Mouse (Mus musculus): ENCODE results near the gene Olfr259.

Olfr259 gene

GRCm38 (mm10) chr2:87114467-87114866, at the start of gene Olfr259:
TSS of gene Olfr259 (minus strand) at chr2:87114567.
- DNase-seq (ENCODE audit: low read depth), result no peak

- no peak for DNase-seq (ENCODE audit: low read depth)
Observed at GRCm38 (mm10) chr2:87152524-87152923, 38.2 kb upstream of the Olfr259 start, which contains the start of gene Olfr1111. TSS of gene Olfr1111 (minus strand) at chr2:87152624.

- no peak for DNase-seq (ENCODE audit: low read depth)
Observed at GRCm38 (mm10) chr2:87140200-87140599, 25.8 kb upstream of the Olfr259 start, which contains the start of gene Olfr1110. TSS of gene Olfr1110 (minus strand) at chr2:87140300.

- DNase-seq (ENCODE audit: low read depth), result no peak
Observed at GRCm38 (mm10) chr2:87095908-87096307, 18.5 kb downstream of the Olfr259 start, which contains the start of gene Olfr1109. TSS of gene Olfr1109 (minus strand) at chr2:87096008.

- DNase-seq (ENCODE audit: low read depth), result no peak
Observed at GRCm38 (mm10) chr2:87075717-87076116, 38.6 kb downstream of the Olfr259 start, which contains the start of gene Olfr1107. TSS of gene Olfr1107 (minus strand) at chr2:87075817.

Measured in NIH3T3 (cell line).